Mouse (Mus musculus): ENCODE measurements around the gene Trit1.
A peak's percentile ranks its signal among the peaks of the same experiment; 100 is the strongest.

- peak; percentile 81 for TF ChIP-seq CTCF (IDR thresholded peaks at IDR 0.05)
- no peak for TF ChIP-seq POLR2A (IDR thresholded peaks at IDR 0.05; ENCODE audit: insufficient read depth, low read depth, low read length)
- TF ChIP-seq EP300 (IDR thresholded peaks at IDR 0.05; ENCODE audit: insufficient read depth, low read depth, low read length): peak; percentile 60; the same call in 1 of the 2 replicates
These were observed 31.3 kb upstream of the Trit1 start for GRCm38 (mm10) chr4:122985110-122985509.

Measured in heart, adult 2 months (tissue).